Mouse (Mus musculus) embryo, embryonic 9.5 days (tissue): ENCODE results near the gene Wdr4.
"Not testable (repeated sequence)": the region's sequence is repeated elsewhere in the genome, so short reads cannot be mapped to it uniquely, and the experiment has no call there.

Experiments
- DNase-seq: peaks from one replicate; pipeline ENCODE4 v3.0.0-alpha.2; 2017; ENCODE audit errors: extremely low spot score

The Wdr4 gene

GRCm38 (mm10) chr17:31519946-31520838, at the start of gene Wdr4, which contains the start of gene Ndufv3:
Gene Wdr4 (minus strand): TSS chr17:31519980.
Gene Ndufv3 (plus strand): TSS chr17:31520115.
- DNase-seq: peak; percentile 96

DNA sequence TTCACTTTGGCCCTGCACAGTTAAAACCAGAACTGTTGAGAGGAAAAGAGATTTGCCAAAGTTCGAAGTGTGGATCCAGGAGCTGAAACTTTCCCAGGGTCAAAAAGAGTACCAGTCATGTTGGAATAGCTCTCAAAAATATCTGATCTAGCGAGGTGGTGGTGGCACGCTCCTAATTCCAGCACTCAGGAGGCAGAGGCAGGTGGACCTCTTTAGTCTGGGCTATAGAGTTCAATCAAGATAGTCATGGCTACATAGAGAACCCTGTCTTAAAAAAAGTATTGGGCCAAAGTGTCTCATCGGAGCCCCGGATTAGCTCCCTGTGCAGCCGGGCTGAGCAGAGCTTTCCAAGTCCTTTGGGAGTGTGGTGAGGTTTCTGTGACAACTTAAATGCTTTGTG, 46.5 kb upstream of the Wdr4 start:
- DNase-seq: no peak

DNA sequence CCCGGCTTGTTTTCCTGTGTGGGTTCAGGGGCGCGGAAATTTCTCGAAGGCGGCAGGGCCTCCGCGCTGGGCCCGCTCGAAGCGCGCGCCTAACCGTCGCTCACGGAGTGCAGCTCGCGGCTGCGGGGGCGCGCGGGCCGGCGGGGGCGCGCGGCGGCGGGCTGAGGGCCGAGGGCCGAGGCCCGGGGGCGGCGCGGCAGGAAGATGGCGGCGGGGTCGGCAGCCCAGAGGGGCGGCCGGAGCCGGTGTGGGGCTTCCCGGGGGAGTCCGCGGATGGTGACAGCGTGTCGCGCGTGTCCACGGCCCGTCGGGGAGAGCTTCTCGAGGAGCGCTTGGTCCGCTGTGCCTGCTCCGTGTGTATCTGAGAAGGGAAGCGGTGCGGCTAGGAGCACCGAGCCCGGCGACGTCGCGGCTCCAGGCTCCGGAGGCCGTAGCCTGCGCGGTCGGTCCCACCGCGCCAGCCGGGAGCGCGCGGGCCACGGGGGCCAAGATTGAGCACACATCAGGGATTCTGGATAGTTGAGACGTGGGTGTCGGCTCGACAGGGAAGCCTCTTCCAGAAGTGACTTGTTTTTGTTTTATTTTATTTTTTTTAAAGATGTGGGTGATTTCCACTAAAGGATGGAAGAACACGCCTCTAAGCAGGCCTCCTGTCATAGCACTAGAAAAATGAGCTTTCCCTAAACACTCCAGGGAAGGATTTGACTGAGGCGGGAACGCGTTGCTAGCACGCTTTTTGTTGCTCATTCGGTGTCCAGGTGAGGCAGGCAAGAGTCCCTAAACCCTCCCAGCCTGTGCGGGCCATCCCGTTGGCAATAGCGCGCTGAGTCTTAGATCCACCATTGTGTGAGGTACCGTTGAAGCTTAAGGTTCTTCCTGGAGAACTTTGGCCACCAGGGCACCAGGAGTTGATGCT, 45.6 kb upstream of the Wdr4 start:
- DNase-seq: no peak

DNA sequence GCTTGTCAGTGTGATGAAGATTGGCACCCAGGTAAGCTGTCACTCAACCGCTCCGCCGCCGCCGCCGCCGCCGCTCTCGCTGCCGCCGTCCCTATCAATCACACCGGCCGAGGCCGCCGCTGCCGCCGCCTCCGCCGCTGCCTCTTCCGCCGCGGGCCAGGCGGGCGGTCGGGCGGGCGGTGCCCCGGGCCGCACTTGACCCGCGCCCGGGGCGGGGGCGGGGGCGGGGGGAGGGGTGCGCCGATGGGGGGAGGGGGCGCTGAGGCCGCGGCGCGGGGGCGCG, 45.0 kb upstream of the Wdr4 start:
- DNase-seq: no peak

- DNase-seq: peak; percentile 98
Measured at GRCm38 (mm10) chr17:31564015-31564857, 44.5 kb upstream of the Wdr4 start, which contains the start of gene Pknox1. Gene Pknox1 (plus strand): TSS chr17:31564734.

DNA sequence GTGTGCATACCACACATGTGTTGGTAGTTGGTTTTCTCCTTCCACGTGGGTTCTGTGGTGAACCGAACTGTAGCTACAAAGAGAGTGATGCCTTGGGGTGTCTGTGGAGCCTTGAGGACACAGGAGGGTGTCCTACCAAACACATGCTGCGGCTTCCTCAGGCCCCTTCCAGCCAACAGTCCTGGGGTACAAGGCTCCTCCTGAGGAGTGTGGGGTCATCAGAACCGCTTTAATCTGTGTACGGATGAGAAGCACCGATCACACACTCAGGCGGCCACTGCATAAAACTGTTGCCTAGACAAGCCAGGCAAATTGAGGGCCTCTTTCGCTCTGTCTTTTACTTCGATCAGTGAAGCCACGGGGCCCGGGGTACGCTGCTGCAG, 43.8 kb upstream of the Wdr4 start:
- peak; percentile 58 for DNase-seq

DNA sequence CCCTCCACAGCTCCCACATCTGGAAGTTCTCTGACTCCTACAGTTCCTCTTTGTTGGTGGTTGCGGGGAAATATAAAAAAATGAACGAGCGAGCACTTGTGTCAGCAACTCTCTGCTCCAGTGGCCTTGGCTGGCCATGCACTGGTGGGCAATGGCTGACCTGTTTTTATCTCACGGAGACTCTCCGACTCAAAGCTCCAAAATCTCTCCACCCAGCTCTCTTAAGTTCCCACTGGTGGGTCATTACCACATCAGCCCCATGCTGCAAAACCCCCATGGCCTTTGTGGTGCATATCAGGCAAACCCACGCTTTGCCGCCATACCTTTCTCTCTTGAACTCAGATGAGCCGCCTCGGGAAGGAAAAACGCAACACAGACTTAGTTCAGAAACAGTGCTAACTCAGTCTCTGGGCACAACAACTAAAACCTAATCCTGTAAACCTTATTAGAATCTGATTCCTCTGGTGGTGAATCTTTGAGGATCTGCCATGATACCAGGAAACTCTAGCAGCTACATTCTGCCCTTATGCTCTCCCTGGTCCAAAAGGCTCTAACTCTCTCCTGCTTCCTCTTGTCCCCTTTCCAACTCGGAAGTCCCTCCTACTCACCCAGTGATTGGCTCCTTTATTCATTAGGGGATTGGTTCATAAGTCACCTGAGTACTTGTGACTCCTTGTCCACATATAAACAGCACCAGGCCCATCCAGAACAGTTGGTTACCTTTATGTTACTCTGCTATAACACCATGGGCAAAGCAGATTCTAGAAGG, 39.4 kb upstream of the Wdr4 start:
- DNase-seq: no peak

- no peak for DNase-seq
Measured at GRCm38 (mm10) chr17:31557947-31558542, 38.3 kb upstream of the Wdr4 start.

DNA sequence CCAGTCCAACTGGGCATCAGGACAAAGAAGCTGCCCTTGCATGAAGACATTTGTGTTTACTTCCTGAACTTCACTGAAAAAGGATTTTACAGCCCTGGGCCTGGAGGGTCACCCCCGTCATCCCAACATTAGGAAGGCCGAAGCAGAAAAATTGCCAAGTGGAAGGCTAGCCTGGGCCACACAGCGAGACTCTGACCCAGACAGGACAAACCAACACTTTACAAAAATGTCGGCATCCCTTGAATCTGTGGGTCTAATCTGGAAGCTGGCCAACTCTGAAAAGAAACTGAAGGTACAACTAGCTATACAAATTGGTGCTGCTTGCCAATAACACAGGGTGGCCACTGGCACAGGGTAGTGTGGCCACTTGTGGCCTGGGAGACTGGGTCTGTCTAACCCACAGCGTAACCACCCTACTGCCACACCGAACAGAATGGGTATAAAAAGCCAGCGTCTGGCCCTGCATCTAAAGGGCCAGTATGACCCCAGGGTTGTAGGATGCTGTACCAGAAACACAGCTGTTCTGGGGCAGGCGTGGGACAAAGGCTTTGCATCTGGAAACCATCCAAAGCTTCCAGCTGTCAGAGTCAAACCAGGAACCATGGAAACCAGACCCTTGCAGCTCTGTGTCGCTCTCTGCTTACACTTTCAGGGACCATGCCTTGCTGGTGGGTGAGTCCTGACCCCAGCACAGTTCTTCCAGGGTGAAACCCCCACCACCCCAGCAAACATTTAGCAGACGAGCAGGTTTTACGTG, 37.5 kb upstream of the Wdr4 start:
- peak; percentile 33 for DNase-seq

DNA sequence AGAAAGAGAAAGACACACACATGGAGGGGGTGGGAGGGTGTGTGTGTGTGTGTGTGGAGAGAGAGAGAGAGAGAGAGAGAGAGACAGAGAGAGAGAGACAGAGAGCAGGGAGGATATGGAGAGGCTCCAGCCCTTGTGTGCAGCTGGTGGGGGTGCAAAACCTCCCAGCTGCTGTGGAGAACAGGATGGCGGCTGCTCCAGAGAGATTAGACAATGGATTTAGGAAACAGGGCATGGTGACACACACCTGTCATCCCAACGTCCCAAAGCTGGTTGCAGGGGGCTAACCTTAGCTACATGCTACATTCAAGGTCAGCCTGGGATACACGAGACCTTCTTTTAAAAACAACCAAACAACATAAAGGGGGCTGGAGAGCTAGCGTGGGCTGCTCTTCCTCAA, 36.5 kb upstream of the Wdr4 start:
- no peak for DNase-seq

- DNase-seq: not testable (repeated sequence)
Measured at GRCm38 (mm10) chr17:31552601-31553000, 32.8 kb upstream of the Wdr4 start.

DNA sequence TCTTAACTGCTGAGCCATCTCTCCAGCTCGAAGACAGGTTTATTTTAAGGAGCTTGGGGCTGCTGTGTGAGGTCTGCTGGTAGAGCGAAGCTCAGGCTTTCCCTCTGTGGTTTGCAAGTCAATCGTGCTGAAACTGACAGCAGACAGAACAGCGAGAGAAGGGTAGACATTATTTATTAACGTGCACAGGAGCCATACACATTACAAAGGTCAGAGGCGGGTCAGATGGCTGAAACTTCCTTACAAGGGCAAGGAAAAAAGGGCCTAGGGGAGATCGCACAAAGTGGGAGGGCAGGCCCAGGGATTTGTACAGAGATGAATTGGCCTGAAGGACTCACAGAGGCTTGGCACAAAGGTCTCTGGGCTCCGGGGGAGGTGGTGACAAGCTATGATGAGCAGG, 29.6 kb upstream of the Wdr4 start:
- no peak for DNase-seq

- no peak for DNase-seq
Measured at GRCm38 (mm10) chr17:31547974-31548373, 28.2 kb upstream of the Wdr4 start.

- DNase-seq: no peak
Measured at GRCm38 (mm10) chr17:31546444-31547196, 26.8 kb upstream of the Wdr4 start.

GRCm38 (mm10) chr17:31543574-31543973, 23.8 kb upstream of the Wdr4 start:
- DNase-seq: no peak

DNA sequence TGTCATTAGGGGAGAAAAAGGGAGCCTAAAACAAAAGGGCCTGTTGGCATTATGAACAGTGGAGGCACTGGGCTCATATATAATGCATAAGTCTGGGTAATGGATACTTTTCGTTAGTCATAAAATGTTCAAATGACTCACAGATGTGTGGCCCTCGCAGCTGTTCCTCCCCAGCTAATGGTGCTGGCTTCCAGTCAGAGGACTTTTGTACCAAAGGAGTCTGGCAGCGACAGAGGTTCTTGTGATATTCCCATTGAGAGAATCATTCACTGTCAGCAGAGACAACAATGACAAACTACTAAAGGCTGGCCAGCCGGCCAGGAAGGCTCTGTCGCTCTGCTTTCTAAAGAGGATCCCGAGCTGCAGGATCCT, 21.7 kb upstream of the Wdr4 start:
- no peak for DNase-seq

- no peak for DNase-seq
Measured at GRCm38 (mm10) chr17:31540809-31541459, 21.2 kb upstream of the Wdr4 start.

- DNase-seq: no peak
Measured at GRCm38 (mm10) chr17:31540101-31540500, 20.3 kb upstream of the Wdr4 start.
